Mouse (Mus musculus) megakaryocyte, embryonic 14.5 days (primary cell): Measurements from ENCODE around the gene Scnn1a.

ENCODE experiments used
- FLI1 ChIP-seq: IDR thresholded peaks from 2 replicates; pipeline ENCODE4 v1.6.1; 2012; ENCODE audit warnings: low read length, inconsistent platforms, mixed read lengths
- GATA1 ChIP-seq: IDR thresholded peaks from 3 replicates; pipeline ENCODE4 v1.6.1; 2012; ENCODE audit warnings: mixed read lengths, low read length, inconsistent platforms, borderline replicate concordance

DNA sequence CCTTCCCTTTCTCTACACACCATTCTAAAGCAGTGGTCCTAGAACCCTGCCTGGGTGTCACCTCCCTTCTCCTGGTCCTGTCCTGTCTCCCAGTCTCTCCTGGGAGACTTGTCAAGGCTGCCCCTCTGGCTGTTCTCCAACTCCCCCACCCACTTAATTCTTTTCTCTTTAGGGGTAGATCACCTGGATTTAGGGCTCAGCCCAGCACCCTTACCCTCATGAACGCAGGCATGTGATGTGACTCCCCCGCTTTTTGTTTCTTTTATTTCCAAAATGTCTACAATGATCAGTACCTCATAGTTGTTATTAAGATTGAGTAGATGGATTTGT, 30.5 kb downstream of the Scnn1a start:
- no peak for TF ChIP-seq GATA1
- no peak for TF ChIP-seq FLI1
